Mouse (Mus musculus) CH12.LX (cell line): ENCODE results near the gene Pxt1.

Experiments used
- EP300 ChIP-seq: IDR thresholded peaks from 2 replicates; pipeline ENCODE4 v1.6.1; 2011; ENCODE audit warnings: low read length, improper control_type of control experiment
- MEF2A ChIP-seq: IDR thresholded peaks from 2 replicates; pipeline ENCODE4 v1.6.1; 2014; ENCODE audit warnings: low read depth, mild to moderate bottlenecking, inconsistent platforms, low read length, improper control_type of control experiment, borderline replicate concordance
- NELFE ChIP-seq: IDR thresholded peaks from 2 replicates; pipeline ENCODE4 v1.6.1; 2011; ENCODE audit warnings: low read depth, low read length, improper control_type of control experiment
- POLR2A ChIP-seq: IDR thresholded peaks from 2 replicates; pipeline ENCODE4 v1.6.1; 2011; ENCODE audit warnings: low read depth, mild to moderate bottlenecking, improper control_type of control experiment, low read length
- SMC3 ChIP-seq: IDR thresholded peaks from 2 replicates; pipeline ENCODE4 v1.6.1; 2011; ENCODE audit warnings: low read depth, low read length, improper control_type of control experiment
- TCF12 ChIP-seq: IDR thresholded peaks from 2 replicates; pipeline ENCODE4 v1.6.1; 2014; ENCODE audit warnings: low read depth, mild to moderate bottlenecking, inconsistent platforms, low read length, improper control_type of control experiment
- USF1 ChIP-seq: IDR thresholded peaks from 2 replicates; pipeline ENCODE4 v1.6.1; 2014; ENCODE audit warnings: low read depth, mild to moderate bottlenecking, inconsistent platforms, low read length, improper control_type of control experiment
- ZNF384 ChIP-seq: IDR thresholded peaks from 2 replicates; pipeline ENCODE4 v1.6.1; 2012; ENCODE audit warnings: low read depth, low read length, improper control_type of control experiment, inconsistent platforms

DNA sequence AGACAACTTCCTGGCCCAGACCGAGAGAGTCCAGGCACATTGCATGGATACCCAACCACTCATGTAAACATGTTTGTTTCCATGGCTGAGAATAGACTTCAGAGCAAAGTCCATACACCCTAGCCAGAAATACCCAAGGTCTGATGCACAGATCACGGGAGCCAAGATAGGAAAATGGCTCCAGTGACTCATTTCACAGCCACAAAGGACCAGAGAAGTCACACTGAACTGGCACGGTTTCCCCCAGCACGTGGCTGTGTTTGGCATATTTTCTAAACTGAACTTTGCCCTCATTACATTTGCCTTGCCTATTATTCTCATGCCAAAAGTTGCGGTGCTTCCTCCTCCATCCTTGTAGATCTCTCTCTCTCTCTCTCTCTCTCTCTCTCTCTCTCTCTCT is 30.4 kb downstream of the Pxt1 start:
- TF ChIP-seq POLR2A (no peak), TCF12 (no peak), NELFE (no peak), EP300 (no peak), USF1 (no peak), ZNF384 (no peak), SMC3 (no peak), MEF2A (no peak)
